Mouse (Mus musculus) telencephalon, adult 2 months (tissue): ENCODE results near the gene Nrk.

ENCODE experiments used
- DNase-seq: peaks from one replicate; pipeline ENCODE4 v3.0.0-alpha.2; 2011; ENCODE audit warnings: low read depth, low spot score

Gene Nrk

GRCm38 (mm10) chrX:138914041-138914776 is at the start of gene Nrk:
TSS of gene Nrk (plus strand) at chrX:138914430.
- DNase-seq, result no peak

DNA sequence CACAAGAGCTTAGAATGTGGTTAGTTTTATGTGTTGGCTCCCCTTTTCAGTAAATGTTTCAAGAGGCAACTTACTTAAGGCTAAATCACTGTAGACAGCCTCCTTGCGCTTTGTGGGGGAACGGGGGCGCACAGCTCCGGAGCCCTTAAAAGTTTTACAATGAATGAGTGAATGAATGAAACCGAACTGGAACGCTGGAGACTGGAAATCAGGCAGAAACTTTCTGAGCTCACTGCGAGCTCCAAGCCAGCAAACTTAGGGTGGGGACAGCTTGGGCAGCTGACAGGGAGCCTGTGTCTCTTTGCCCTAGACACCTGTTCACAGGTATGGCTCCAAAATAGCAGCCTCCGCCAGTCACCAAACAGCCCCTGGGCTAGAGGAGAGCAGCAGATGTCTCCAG is 864 bp upstream of the Nrk start:
- DNase-seq, result no peak

GRCm38 (mm10) chrX:138914777-138915114 is 516 bp downstream of the Nrk start:
- DNase-seq, result no peak

GRCm38 (mm10) chrX:138919030-138919429 is 4.8 kb downstream of the Nrk start:
- DNase-seq, result no peak

GRCm38 (mm10) chrX:138943905-138944304 is 29.7 kb downstream of the Nrk start:
- DNase-seq, result no peak

DNA sequence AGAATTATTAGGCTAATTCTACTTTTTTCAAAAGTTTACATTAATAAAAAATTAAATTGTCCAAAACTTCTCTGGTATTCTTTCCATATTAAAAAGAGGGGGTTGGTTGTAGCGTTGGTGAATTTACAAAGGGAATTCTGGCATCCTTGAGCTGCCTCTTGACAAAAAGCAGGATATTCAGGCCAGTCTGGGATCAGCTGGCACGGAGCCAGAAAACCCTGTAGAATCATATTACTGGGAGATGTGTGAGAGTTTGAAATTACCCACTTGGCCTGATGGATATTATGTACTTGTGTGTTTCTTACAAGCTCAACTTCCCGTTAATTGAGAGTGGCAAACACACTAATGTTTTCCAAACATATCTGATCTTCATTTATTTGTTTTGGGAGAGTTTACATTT is 46.5 kb downstream of the Nrk start:
- DNase-seq, result no peak

- no peak for DNase-seq
Measured at GRCm38 (mm10) chrX:138978501-138978900, 64.3 kb downstream of the Nrk start.

DNA sequence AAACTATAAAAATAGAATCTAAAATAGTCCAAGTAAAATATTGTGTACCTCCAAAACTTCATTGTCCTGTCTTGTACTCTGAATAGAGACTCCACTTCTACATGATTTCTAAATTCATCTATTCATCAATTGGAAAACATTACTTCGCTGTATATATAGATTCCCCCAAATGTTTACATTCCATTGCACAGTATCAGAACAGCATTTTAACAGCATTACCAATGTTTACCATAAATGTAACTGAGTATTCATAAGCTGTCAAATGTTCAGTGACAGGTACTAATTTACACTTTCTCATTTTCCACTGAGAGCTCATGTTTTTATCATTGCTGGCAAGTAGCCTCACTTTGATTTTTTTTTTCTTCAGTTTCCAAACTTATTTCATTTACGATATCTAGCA is 65.0 kb downstream of the Nrk start:
- DNase-seq, result no peak

DNA sequence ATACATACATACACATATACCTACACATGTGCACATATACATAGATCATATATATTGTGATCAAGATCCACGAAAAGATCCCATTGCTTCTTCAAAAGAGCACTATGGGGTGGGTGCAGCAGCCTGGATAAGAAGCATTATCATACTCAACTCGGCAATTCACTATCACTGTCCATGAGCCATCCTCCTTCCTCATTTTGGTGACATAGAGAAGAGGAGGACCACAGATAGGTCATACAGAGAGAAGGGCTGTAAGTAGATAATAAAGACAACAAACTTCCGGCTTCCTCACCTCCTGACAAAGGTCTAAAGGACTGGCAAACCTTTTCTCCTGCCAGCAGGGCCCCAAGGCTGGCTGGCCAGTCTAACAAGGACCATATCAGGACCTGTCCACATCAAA is 100.3 kb downstream of the Nrk start:
- DNase-seq, result no peak

DNA sequence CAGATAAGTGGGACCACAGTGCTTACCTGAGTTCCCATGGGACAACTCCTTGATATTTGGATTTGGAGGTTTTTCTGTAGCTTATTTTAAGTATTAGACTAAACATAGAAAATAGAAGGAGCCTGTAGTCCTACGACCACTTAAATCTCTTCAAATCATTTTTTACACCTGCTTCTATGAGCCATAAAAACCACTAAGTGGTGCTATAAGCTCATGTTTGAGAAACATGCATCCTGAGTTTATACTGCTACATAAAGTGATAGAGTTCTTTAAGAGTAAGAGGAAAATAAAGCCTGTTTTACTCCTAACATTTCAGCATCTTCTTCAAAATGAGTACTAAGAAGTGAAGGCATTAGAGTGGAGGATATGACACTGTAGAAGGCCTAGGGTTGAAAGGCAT is 102.3 kb downstream of the Nrk start:
- DNase-seq, result no peak

DNA sequence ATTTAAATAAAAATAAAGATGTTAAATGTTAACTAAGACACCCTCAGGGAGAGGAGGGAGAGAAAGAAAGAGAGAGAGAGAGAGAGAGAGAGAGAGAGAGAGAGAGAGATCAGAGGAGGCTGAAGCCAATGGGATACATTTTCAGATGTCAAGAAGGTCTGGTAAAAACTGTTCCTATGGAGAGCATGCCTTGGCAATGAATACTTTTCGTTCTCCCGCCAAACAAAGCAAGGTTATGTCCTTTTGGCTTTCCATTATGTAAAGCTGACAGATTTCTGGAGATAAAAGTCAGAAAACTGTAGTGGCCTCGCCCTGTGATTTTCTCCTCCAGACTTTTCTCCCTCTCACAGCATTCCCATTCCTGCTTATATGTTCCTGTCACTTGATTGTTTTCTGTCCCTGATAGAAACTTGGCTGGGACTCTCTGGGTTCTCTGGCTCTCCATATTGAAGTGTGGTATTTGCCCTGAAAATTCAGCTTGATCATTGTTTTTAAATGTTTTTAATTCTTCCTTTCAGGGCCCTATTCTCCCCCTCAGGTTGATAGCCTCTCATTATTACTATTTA is 112.4 kb downstream of the Nrk start:
- DNase-seq, result no peak

DNA sequence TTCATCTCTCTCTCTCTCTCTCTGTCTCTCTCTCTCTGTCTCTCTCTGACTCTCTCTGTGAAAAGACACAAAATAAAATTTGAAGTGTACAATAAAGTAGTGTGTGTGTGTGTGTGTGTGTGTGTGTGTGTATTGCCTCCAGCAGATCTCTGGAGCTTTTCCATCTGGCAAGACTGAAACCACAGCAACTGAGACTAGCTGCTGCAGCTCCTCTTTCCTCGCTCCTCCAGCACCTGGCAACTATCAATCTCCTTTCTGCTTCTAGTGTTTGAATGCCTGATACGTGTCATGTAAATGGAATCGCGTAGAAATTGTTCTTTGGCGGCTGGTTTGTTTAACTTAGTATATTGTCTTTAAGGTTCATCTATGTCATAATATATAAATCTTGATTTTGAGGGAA is 113.1 kb downstream of the Nrk start:
- no peak for DNase-seq

DNA sequence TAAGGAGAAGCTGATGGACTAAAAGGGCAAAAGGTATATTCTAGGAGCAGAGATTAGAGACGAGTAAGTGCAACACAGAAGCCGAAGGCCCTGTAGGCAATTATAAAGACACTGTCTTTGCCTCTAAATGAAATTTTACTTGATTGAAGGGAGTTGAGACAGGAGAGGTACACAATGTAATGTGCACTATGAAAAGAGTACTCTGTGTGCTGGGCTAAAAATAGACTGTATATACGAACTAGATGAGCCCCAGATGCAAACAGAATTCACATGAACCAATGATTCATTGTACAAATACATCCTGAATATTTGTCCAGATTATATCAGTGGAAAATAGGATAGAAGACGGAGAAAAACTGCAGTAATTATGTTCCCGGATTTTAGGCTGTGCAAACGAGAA is 113.7 kb downstream of the Nrk start:
- no peak for DNase-seq

DNA sequence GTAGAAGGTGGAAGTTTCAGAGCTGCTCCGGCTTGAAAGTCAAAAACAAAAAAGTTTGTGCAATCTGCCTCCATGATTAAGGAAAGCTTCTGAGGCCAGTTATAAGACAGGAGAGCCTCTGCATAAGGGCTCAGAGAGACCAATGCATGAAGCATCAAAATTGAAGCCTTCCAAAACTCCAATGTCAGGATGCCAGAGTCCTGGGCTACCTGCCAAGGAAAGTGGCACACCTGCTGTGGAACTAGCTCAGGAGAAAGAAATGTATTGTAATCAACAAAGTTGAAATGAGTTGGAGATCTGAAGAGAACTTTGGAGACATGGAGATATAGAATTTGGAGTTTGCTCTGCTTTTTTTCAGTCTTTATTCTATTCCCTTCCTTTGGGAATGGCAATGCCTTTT is 123.4 kb downstream of the Nrk start:
- no peak for DNase-seq

- no peak for DNase-seq
Measured at GRCm38 (mm10) chrX:139039314-139039713, 125.1 kb downstream of the Nrk start.

GRCm38 (mm10) chrX:139041148-139041547 is 126.9 kb downstream of the Nrk start:
- DNase-seq, result no peak

DNA sequence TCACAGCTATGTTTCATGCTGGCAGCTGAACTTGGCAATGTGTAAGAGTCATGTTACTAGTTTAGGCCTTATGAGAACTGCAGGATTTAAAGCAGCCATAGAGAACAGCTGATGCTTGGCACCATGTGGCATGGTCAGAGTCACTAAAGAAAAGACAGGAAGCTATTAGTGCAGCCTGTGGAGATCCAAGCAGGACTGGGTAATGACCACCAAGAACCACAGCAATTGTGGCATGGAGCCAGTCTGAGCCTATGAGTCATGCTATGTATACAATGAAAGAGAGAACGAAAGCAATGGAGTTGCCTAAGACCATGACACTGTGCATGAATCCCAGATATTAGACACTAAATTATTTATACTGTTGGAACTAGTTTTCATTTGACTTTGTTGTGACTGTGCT is 137.7 kb downstream of the Nrk start:
- no peak for DNase-seq

DNA sequence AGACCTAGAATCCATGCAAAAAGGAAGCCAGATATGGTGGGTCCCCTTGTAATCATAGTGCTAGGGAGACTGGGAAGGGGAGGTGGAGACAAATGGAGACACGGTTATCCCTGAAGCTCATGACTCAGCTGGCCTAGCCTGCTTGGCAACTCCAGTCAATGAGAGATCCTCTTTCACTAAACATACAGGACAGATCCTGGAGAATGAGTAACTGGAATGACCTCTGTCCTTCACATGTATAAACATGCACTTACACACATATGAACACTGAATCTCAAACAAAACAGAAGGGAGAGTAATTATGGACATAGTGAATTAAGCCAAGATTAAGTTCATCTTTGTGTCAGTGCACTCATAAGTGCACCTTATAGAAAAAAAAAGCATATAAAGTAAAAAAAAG is 138.9 kb downstream of the Nrk start:
- no peak for DNase-seq
